ENCODE assay signal across 8 mouse cellular contexts in the genomic region with DNA sequence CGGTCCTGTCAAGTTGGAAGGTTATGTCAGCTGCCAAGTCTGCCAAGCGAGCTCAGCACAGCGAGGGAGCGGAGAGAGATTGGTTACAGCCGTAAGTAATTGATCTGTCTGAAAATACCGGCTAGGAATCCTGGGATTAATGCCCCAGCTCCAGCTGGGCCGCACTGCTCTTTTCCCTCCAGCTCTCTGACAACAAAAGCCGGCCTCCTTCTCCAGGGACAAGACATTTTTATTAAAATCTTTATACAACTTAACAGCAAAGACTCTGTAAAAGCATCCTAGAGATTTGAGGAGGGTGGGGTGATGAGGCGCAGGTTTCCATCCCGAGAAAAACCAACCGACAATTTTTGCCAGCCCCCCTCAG.
A peak's percentile ranks its signal among the peaks of the same experiment; 100 is the strongest.
DNase-seq lines count a peak whose midpoint lies in the region; ATAC-seq lines count a peak whose summit lies in the region.

No protein-coding gene starts in this region.

- ATAC-seq in erythroblast, adult 5-6 weeks (replicated peaks; ENCODE audit: low FRiP score, poor library complexity, severe bottlenecking) = no peak
- ATAC-seq in megakaryocyte progenitor cell, adult 5-6 weeks (replicated peaks; ENCODE audit: poor library complexity) = no peak

- DNase-seq in cerebellum, postnatal 10 days = peak; percentile 51 to 78
- no peak for DNase-seq in cerebellum, adult 8-10 months
- DNase-seq in embryo, embryonic 10 days (ENCODE audit: low spot score) = peak; percentile 78
- peak; percentile 54 for DNase-seq in gastrocnemius, postnatal 25 days
- DNase-seq in lung, postnatal 36 days = peak; percentile 2
- DNase-seq in cerebellum, adult 9-10 months = no peak

Comparison
In these comparisons a context has a peak if more than half of its experiments do, and no peak if none do; other contexts are left out.
1. DNase-seq: peak in cerebellum, postnatal 10 days (2 of 2), embryo, embryonic 10 days (single experiment), gastrocnemius, postnatal 25 days (single experiment) and lung, postnatal 36 days (single experiment); none in cerebellum, adult 8-10 months (single experiment) and cerebellum, adult 9-10 months (single experiment).